Mouse (Mus musculus): ENCODE data around the gene Rreb1.

GRCm38 (mm10) chr13:37913963-37914362 is 135.8 kb downstream of the Rreb1 start:
- no peak for TF ChIP-seq CTCF (conservative IDR thresholded peaks at IDR 0.05; ENCODE audit: low read length)
- TF ChIP-seq POU5F1 (IDR thresholded peaks at IDR 0.05; ENCODE audit: borderline replicate concordance, low read length) = no peak
- no peak for TF ChIP-seq NANOG (IDR thresholded peaks at IDR 0.05; ENCODE audit: borderline replicate concordance, low read length)

All from E14TG2a.4 (cell line).